Mouse (Mus musculus) embryonic fibroblast, embryonic 13.5 days (primary cell): ENCODE results near the gene Cpeb4.

Experiments used
- CTCF ChIP-seq: IDR thresholded peaks from 2 replicates; pipeline ENCODE4 v1.5.1; 2011; ENCODE audit warnings: mild to moderate bottlenecking, control low read depth, low read length, moderate library complexity, borderline replicate concordance; ENCODE audit not compliant: insufficient read depth
- POLR2A ChIP-seq: IDR thresholded peaks from 2 replicates; pipeline ENCODE4 v1.6.1; 2011; ENCODE audit warnings: low read depth, mild to moderate bottlenecking, control low read depth, low read length, moderate library complexity

DNA sequence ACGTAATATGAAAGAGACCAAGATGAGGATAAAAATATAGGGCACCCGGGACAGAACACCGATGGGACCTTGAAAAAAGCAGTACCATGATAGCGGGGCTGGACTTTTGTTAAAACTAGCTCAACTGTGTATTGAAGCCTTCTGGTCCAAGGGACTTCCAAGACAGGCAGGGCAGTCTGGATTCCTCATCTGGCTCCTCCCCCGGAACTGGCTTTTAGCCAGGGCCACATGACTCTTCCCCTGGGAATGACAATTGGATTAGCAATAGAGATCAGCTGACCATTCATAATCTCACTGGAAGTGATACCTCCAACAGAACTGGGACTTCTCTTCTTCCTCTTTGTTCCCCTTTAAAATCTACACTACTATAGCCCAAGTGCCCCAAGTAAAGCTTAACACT, 21.0 kb upstream of the Cpeb4 start:
- TF ChIP-seq CTCF, result no peak
- no peak for TF ChIP-seq POLR2A
